Mouse (Mus musculus) myocyte (in vitro differentiated cells): ENCODE measurements around the gene Eml6. TPM values are rescaled to one million over a fixed set of nuclear protein-coding genes. Genes with fewer than 3 reads are reported as not detected.

Source experiments
- H3K27me3 ChIP-seq: one replicate; pipeline ENCODE4 v1.6.1; 2011; ENCODE audit not compliant: control insufficient read depth, insufficient read depth, insufficient read length
- H3K36me3 ChIP-seq: one replicate; pipeline ENCODE4 v1.6.1; 2011; ENCODE audit not compliant: control insufficient read depth, insufficient read depth
- H3K4me2 ChIP-seq: one replicate; pipeline ENCODE4 v1.6.1; 2011; ENCODE audit warnings: low read depth, control low read depth
- H3K4me3 ChIP-seq: one replicate; pipeline ENCODE4 v1.5.1; 2011; ENCODE audit warnings: mild to moderate bottlenecking, control low read depth, moderate library complexity
- H3K79me2 ChIP-seq: one replicate; pipeline ENCODE4 v1.6.1; 2011; ENCODE audit not compliant: control insufficient read depth, insufficient read depth
- H3ac ChIP-seq: one replicate; pipeline ENCODE4 v1.6.1; 2011; ENCODE audit not compliant: control insufficient read depth, insufficient read length
- CEBPB ChIP-seq: IDR thresholded peaks from 2 replicates; pipeline ENCODE4 v1.6.1; 2011; ENCODE audit warnings: mild to moderate bottlenecking, moderate library complexity; ENCODE audit not compliant: poor library complexity, insufficient read depth, severe bottlenecking
- E2F4 ChIP-seq: IDR thresholded peaks from one replicate; pipeline ENCODE4 v1.6.1; 2011; ENCODE audit warnings: mild to moderate bottlenecking, control low read depth, moderate library complexity; ENCODE audit not compliant: insufficient read depth
- MAX ChIP-seq: IDR thresholded peaks from one replicate; pipeline ENCODE4 v1.6.1; 2011; ENCODE audit warnings: low read depth, mild to moderate bottlenecking, control low read depth
- MYOD1 ChIP-seq, 3 experiments: IDR thresholded peaks; one replicate each; pipeline ENCODE4 v1.6.1; 2011; ENCODE audit warnings: control low read depth in 2 of 3, low read depth in 2 of 3, mild to moderate bottlenecking in 2 of 3, moderate library complexity in 1 of 3; ENCODE audit not compliant: insufficient read length in 2 of 3, control insufficient read depth in 1 of 3
- MYOG ChIP-seq, 3 experiments: IDR thresholded peaks; one replicate each; pipeline ENCODE4 v1.6.1; 2011; ENCODE audit warnings: control low read depth in 2 of 3, low read depth in 2 of 3, mild to moderate bottlenecking in 2 of 3; ENCODE audit not compliant: insufficient read length in 2 of 3, control insufficient read depth in 1 of 3, insufficient read depth in 1 of 3
- POLR2A ChIP-seq: IDR thresholded peaks from one replicate; pipeline ENCODE4 v1.6.1; 2011; ENCODE audit warnings: low read depth, mild to moderate bottlenecking, control low read depth, moderate library complexity; ENCODE audit not compliant: insufficient read length
- POLR2AphosphoS2 ChIP-seq: IDR thresholded peaks from one replicate; pipeline ENCODE4 v1.6.1; 2011; ENCODE audit warnings: low read depth, control low read depth; ENCODE audit not compliant: insufficient read length
- REST ChIP-seq: IDR thresholded peaks from one replicate; pipeline ENCODE4 v1.6.1; 2011; ENCODE audit warnings: mild to moderate bottlenecking, control low read depth, moderate library complexity; ENCODE audit not compliant: insufficient read depth, insufficient read length
- SRF ChIP-seq: IDR thresholded peaks from one replicate; pipeline ENCODE4 v1.6.1; 2011; ENCODE audit warnings: low read depth; ENCODE audit not compliant: control insufficient read depth, insufficient read length
- TCF12 ChIP-seq: IDR thresholded peaks from one replicate; pipeline ENCODE4 v1.6.1; 2011; ENCODE audit warnings: mild to moderate bottlenecking, control low read depth; ENCODE audit not compliant: poor library complexity, insufficient read depth, severe bottlenecking
- TCF3 ChIP-seq: IDR thresholded peaks from one replicate; pipeline ENCODE4 v1.6.1; 2011; ENCODE audit warnings: low read depth, control low read depth; ENCODE audit not compliant: insufficient read length
- USF1 ChIP-seq: IDR thresholded peaks from one replicate; pipeline ENCODE4 v1.6.1; 2011; ENCODE audit warnings: low read depth, mild to moderate bottlenecking, control low read depth, moderate library complexity
- polyA plus RNA-seq: library from polyadenylated mRNA; unstranded; fragments of >200 nt; fragmentation: generic; extraction: Trizol; gene quantifications from one replicate; pipeline ENCODE4 v1.2.1, GENCODE M21; 2012; ENCODE audit warnings: missing spikeins

Gene Eml6
- polyA plus RNA-seq, 1 experiment, result 0.41 TPM

DNA sequence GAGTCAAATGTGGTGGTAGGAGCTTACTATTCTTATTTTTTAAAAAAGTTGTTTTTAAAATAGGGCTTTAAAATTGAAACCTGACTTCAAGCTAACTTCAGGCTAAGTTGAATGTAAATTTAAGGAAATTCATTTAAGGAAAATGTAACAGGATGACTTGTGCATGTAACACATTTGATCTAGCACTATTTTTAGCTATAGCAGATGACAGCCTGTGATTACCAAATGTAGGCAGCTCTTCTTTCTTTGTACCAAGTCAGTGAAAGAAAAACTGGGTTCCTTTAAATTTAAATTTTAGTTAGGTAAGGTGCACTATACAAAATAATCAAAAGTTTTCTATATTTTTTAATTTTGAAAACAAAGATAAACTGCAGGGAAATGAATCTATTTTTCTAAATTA, 300.7 kb downstream of the Eml6 start:
- Histone ChIP-seq H3K4me3 (no peak overlapping the region), H3K4me2 (no peak overlapping the region), H3ac (no peak overlapping the region), H3K36me3 (peaks cover 3% of the 10 kb centered on the region), H3K27me3 (no peaks in the 10 kb centered on the region), H3K79me2 (peaks cover 100% of the 10 kb centered on the region)
- TF ChIP-seq TCF12, result no peak
- no peak for TF ChIP-seq POLR2AphosphoS2
- no peak for TF ChIP-seq MYOG (IDR thresholded peaks at IDR 0.05; ENCODE audit: control insufficient read depth in 1 of 3, insufficient read depth in 1 of 3, insufficient read length in 2 of 3, low read depth in 2 of 3)
- TF ChIP-seq CEBPB, result no peak

GRCm38 (mm10) chr11:29724213-29724612, 301.6 kb downstream of the Eml6 start:
- peaks cover 100% of the 10 kb centered on the region for H3K79me2 ChIP-seq
- H3ac ChIP-seq, result no peak overlapping the region
- no peak overlapping the region for H3K4me3 ChIP-seq
- TF ChIP-seq MAX (no peak), TCF3 (no peak)
- no peaks in the 10 kb centered on the region for H3K27me3 ChIP-seq
- H3K4me2 ChIP-seq, result no peak overlapping the region
- H3K36me3 ChIP-seq, result peaks cover 3% of the 10 kb centered on the region

- Histone ChIP-seq H3ac (no peak overlapping the region), H3K4me2 (peak overlapping the region; percentile 51), H3K79me2 (peaks cover 100% of the 10 kb centered on the region), H3K4me3 (peak overlapping the region; percentile 14), H3K36me3 (peaks cover 3% of the 10 kb centered on the region), H3K27me3 (no peaks in the 10 kb centered on the region)
- no peak for TF ChIP-seq REST
- TF ChIP-seq USF1, result no peak
- TF ChIP-seq POLR2AphosphoS2, result no peak
- TF ChIP-seq MYOG (IDR thresholded peaks at IDR 0.05; ENCODE audit: control insufficient read depth in 1 of 3, insufficient read depth in 1 of 3, insufficient read length in 2 of 3, low read depth in 2 of 3), result no peak
- TF ChIP-seq MAX, result no peak
- no peak for TF ChIP-seq E2F4
- TF ChIP-seq TCF12, result no peak
- no peak for TF ChIP-seq POLR2A
- no peak for TF ChIP-seq MYOD1 (IDR thresholded peaks at IDR 0.05; ENCODE audit: control insufficient read depth in 1 of 3, insufficient read length in 2 of 3, low read depth in 2 of 3)
- TF ChIP-seq TCF3, result no peak
- no peak for TF ChIP-seq SRF
- TF ChIP-seq CEBPB, result no peak
Measured at GRCm38 (mm10) chr11:29719597-29719996, 306.2 kb downstream of the Eml6 start.

DNA sequence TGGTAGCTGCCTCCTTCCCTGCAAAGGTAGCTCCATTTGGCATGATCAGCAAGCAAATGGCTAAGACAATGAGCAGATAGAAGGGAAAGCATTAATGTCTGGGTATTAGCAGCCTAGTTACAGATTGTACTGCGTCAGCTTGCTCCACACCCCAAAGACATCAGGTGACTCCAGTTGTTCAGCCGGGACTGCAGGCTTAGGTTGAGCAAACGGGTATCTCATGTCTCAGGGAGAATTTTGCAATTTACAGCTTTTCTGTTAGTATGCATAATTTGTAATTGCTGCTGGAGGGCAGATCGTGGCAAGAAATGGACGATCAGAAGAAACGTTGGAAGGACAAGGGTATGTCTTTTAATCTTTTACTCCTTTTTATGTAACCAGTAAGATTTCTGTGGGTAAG, 307.3 kb downstream of the Eml6 start:
- TF ChIP-seq MYOG (IDR thresholded peaks at IDR 0.05; ENCODE audit: control insufficient read depth in 1 of 3, insufficient read depth in 1 of 3, insufficient read length in 2 of 3, low read depth in 2 of 3) (peak in 1 of 3 experiments; percentile 34), MYOD1 (IDR thresholded peaks at IDR 0.05; ENCODE audit: control insufficient read depth in 1 of 3, insufficient read length in 2 of 3, low read depth in 2 of 3) (peak in 1 of 3 experiments; percentile 14), REST (no peak), TCF3 (no peak), SRF (no peak), MAX (no peak), CEBPB (no peak), POLR2AphosphoS2 (peak; percentile 39)
- no peak overlapping the region for H3ac ChIP-seq
- H3K4me3 ChIP-seq, result peak overlapping the region; percentile 14
- H3K36me3 ChIP-seq, result peaks cover 3% of the 10 kb centered on the region
- no peaks in the 10 kb centered on the region for H3K27me3 ChIP-seq
- H3K79me2 ChIP-seq, result peaks cover 100% of the 10 kb centered on the region
- peak overlapping the region; percentile 1 for H3K4me2 ChIP-seq

DNA sequence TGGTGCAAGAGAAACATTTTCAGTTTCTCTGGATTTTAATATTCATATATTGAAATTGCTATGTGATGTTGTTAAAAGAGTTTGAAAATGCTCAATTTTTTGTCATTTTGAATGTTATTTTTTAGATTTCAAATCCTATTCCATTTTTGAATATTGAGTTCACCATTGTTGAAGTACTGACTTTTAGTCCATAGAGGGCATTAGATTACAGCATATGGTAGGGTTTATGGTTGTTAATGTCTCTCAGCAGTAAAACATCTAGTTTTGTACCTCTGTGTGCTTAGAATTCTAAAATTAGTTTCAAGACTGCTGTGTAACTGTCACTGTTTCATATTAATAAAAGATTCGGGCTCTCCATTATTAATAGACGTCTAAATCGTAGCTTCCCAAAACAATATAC, 310.3 kb downstream of the Eml6 start:
- no peak overlapping the region for H3ac ChIP-seq
- H3K27me3 ChIP-seq, result no peaks in the 10 kb centered on the region
- H3K4me2 ChIP-seq, result no peak overlapping the region
- TF ChIP-seq MAX (no peak), TCF3 (no peak), TCF12 (no peak), POLR2A (no peak), MYOD1 (IDR thresholded peaks at IDR 0.05; ENCODE audit: control insufficient read depth in 1 of 3, insufficient read length in 2 of 3, low read depth in 2 of 3) (no peak), E2F4 (no peak), CEBPB (no peak), POLR2AphosphoS2 (no peak), MYOG (IDR thresholded peaks at IDR 0.05; ENCODE audit: control insufficient read depth in 1 of 3, insufficient read depth in 1 of 3, insufficient read length in 2 of 3, low read depth in 2 of 3) (no peak), SRF (no peak), REST (no peak), USF1 (no peak)
- H3K4me3 ChIP-seq, result no peak overlapping the region
- peaks cover 11% of the 10 kb centered on the region for H3K36me3 ChIP-seq
- peaks cover 98% of the 10 kb centered on the region for H3K79me2 ChIP-seq
